Mouse (Mus musculus): ENCODE measurements around the gene Lypd4. TPM values are rescaled to one million over a fixed set of nuclear protein-coding genes. Genes with fewer than 3 reads are reported as not detected.

The Lypd4 gene
- polyA plus RNA-seq, 1 experiment from 2014 or later = not detected

DNA sequence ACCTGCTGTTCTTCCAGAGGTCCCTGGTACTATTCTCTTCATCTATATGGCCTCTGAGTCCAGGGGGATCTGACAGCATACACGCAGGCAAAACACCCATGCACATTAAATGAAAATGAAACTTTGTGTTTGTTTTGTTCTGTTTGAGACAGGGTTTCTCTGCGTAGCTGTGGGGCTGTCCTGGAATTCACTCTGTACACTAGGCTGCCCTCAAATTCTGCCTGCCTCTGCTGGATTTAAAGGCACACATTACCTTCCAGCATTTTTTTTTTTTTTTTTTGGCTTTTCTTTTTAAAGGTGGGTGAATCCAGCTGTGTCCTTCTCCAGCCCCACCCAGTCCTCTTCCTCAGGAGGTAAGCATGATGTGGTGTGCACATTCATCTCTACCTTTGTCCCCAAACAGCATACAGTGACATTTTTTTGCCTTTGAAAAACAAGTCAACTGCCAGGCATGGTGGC, 22.4 kb upstream of the Lypd4 start:
- Histone ChIP-seq H3K9ac (replicated peaks; ENCODE audit: low read depth, low read length) (no peak overlapping the region), H3K4me2 (replicated peaks; ENCODE audit: low read depth, low read length) (no peak overlapping the region), H3K27me3 (ENCODE audit: control insufficient read depth, insufficient read depth, low read length) (no peaks in the 10 kb centered on the region), H3K27ac (ENCODE audit: low read length) (no peak overlapping the region), H3K36me3 (ENCODE audit: control insufficient read depth, insufficient read depth, low read length) (peaks cover 38% of the 10 kb centered on the region), H3K9me3 (ENCODE audit: control insufficient read depth, low read depth, low read length) (no peaks in the 10 kb centered on the region), H3K4me3 (ENCODE audit: low read depth, low read length) (no peak overlapping the region), H3K4me1 (ENCODE audit: control insufficient read depth, insufficient read depth, low read length) (peaks cover 3% of the 10 kb centered on the region; the same call in 1 of the 2 replicates)
- no peak for ATAC-seq (ENCODE audit: insufficient number of reproducible peaks, insufficient read depth, low FRiP score, low read depth)
- 75% methylated on average over 2 of the region's 2 CpGs for WGBS

DNA sequence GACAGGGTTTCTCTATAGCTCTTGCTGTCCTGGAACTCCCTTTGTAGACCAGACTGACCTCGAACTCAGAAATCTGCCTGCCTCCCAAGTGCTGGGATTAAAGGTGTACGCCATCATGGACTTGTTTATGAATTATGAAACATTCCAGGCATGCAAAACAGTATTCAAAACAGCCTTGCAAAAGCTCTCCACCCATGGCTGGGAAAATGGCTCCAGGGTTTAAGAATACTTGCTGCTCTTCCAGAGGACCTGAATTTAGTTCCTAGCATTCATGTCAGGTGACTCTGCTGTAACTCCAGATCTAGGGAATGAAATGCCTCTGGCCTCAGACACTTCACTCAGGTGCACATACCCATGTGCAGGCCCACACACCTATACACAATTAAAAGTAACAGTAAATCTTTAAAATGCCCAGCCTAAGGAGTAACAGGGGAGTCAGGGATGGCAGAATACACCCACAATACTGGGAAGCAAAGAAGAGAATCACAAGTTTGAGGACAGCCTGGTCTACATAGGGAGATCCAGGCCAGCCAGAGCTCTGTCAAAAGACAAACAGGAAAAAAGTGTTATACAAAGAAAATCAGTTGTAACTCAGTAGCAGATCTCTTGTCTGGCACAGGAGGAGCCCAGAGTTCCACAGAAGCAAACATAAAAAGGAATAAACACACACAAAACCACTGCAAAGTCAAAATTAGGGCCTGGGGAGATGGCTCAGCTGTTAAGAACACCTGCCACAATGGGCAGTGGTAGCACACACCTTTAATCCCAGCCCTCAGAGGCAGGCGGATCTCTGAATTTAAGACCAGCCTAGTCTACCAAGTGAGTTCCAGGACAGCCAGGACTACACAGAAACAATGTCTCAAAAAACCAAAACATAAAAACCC, 21.7 kb upstream of the Lypd4 start:
- Histone ChIP-seq H3K4me1 (ENCODE audit: control insufficient read depth, insufficient read depth, low read length) (peaks cover 9% of the 10 kb centered on the region; the same call in 1 of the 2 replicates), H3K27ac (ENCODE audit: low read length) (no peak overlapping the region), H3K4me3 (ENCODE audit: low read depth, low read length) (no peak overlapping the region), H3K4me2 (replicated peaks; ENCODE audit: low read depth, low read length) (no peak overlapping the region), H3K36me3 (ENCODE audit: control insufficient read depth, insufficient read depth, low read length) (peaks cover 43% of the 10 kb centered on the region), H3K9me3 (ENCODE audit: control insufficient read depth, low read depth, low read length) (no peaks in the 10 kb centered on the region), H3K9ac (replicated peaks; ENCODE audit: low read depth, low read length) (no peak overlapping the region), H3K27me3 (ENCODE audit: control insufficient read depth, insufficient read depth, low read length) (no peaks in the 10 kb centered on the region)
- WGBS = 69% methylated on average over 3 of the region's 3 CpGs
- ATAC-seq (ENCODE audit: insufficient number of reproducible peaks, insufficient read depth, low FRiP score, low read depth) = no peak

DNA sequence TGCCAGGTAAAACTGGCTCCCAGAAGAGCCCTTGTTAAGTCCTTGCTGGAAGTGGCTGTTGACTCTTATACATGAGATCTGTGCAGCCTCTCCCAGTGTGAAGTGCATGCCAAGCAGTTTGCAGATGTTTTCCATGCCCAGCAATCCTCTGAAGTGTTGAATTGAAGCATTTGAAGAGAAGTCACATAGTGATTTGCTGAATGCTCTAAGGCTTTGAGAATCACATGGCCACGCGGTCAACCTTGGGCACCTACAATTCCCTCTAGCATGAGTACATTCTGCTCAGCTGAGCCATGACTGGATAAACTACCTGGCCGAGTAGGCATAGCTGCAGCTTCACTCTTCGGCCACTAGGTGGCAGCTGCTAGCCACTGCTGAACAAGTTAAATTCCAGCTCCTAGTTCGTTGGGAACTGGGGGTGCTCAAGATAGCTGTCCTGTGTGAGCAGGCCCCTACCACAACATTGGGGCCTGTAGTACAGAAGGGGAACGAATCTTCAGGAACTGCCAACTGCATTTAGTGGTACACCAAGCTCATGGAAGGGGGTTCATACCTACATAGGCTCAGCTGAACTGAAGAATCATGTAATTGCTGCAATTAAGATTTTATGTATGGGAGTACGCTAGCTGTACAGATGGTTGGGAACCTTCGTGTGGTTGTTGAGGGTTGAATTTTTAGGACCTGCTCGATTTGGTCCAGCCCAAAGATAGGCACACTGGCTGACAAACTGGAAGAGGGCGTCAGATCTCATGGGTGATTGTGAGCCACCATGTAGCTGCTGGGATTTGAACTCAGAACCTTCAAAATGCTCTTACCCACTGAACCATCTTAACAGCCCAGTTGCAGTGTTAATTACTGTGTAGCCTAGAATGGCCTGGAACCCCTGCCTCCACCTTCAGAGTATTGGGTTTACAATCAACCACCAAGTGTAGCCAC, 20.8 kb upstream of the Lypd4 start:
- Histone ChIP-seq H3K27ac (ENCODE audit: low read length) (0 out of 2 replicates have a peak overlapping the region, but pooled peaks have one; percentile 15), H3K4me2 (replicated peaks; ENCODE audit: low read depth, low read length) (no peak overlapping the region), H3K9me3 (ENCODE audit: control insufficient read depth, low read depth, low read length) (no peaks in the 10 kb centered on the region), H3K4me1 (ENCODE audit: control insufficient read depth, insufficient read depth, low read length) (peaks cover 18% of the 10 kb centered on the region), H3K27me3 (ENCODE audit: control insufficient read depth, insufficient read depth, low read length) (no peaks in the 10 kb centered on the region), H3K9ac (replicated peaks; ENCODE audit: low read depth, low read length) (no peak overlapping the region), H3K36me3 (ENCODE audit: control insufficient read depth, insufficient read depth, low read length) (peaks cover 52% of the 10 kb centered on the region), H3K4me3 (ENCODE audit: low read depth, low read length) (no peak overlapping the region)
- 0 out of 2 replicates have a peak, but pooled peaks have one; percentile 39 for ATAC-seq (ENCODE audit: insufficient number of reproducible peaks, insufficient read depth, low FRiP score, low read depth)
- WGBS = 27% methylated on average over 10 of the region's 10 CpGs

DNA sequence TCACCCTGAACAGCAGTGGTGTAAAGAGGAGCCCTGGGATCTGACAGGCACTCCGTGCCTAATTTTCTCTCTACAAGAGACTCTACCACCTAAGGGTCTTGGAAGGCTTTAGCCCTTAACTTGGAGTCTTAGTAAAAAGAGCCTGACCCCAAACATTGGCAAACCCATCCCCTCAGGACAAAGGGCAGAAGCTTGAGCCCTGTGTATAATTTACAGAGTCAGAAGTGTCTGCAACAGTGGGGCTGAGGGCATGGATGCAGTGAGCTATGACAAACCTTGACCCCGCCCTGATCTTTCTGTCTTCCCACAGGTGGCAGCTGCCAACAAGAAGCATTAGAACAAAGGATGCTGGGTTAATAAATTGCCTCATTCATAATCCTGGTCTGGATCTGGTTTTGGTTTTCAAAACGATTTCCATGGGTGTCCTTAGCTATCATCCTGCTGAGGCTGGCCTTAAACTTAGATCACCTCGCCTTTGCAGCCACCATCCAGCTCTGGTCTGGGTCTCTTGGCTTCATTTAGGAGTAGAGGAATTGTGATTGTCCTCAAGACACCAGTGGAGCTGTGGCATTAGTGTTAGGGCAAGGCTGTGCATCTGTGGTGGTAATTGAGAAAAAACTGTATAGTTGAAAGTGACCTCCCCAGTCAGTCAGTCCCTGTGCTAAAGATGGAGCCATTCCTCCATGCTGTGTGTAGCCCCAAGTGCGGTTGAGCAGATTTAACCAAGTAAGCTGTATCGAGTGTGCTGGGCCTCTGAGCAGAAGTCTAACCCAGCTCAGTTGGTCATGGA, 19.9 kb upstream of the Lypd4 start:
- ATAC-seq (ENCODE audit: insufficient number of reproducible peaks, insufficient read depth, low FRiP score, low read depth) = no peak
- WGBS = 72% methylated on average over 6 of the region's 6 CpGs
- no peaks in the 10 kb centered on the region for H3K9me3 ChIP-seq (ENCODE audit: control insufficient read depth, low read depth, low read length)
- H3K4me2 ChIP-seq (replicated peaks; ENCODE audit: low read depth, low read length) = no peak overlapping the region
- no peak overlapping the region for H3K4me3 ChIP-seq (ENCODE audit: low read depth, low read length)
- no peak overlapping the region for H3K9ac ChIP-seq (replicated peaks; ENCODE audit: low read depth, low read length)
- no peaks in the 10 kb centered on the region for H3K27me3 ChIP-seq (ENCODE audit: control insufficient read depth, insufficient read depth, low read length)
- H3K4me1 ChIP-seq (ENCODE audit: control insufficient read depth, insufficient read depth, low read length) = peaks cover 20% of the 10 kb centered on the region
- peaks cover 57% of the 10 kb centered on the region for H3K36me3 ChIP-seq (ENCODE audit: control insufficient read depth, insufficient read depth, low read length)
- no peak overlapping the region for H3K27ac ChIP-seq (ENCODE audit: low read length)

DNA sequence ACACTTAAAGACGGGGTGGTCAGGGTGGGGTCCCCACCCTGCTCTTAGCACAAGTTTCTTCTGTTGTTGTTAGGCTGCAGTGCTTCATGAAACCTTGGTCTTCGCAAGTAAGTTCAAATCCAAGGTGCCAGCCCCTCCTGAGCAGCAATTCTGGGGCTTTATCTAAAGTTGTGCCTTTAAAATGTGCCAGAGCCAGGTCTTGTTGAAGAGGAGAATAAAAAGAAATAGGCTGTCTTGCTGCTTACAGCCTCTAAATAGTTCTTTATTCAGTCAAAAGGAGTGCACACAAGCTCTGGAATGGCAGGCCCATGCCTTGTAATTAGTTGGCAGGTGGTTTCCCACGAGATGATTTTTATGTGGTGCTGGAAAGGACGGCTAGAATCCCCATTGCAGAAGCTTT, 17.4 kb upstream of the Lypd4 start:
- ATAC-seq (ENCODE audit: insufficient number of reproducible peaks, insufficient read depth, low FRiP score, low read depth) = no peak
- H3K27ac ChIP-seq (ENCODE audit: low read length) = no peak overlapping the region
- H3K27me3 ChIP-seq (ENCODE audit: control insufficient read depth, insufficient read depth, low read length) = no peaks in the 10 kb centered on the region
- 0 out of 2 replicates have a peak overlapping the region, but pooled peaks have one; percentile 99 for H3K4me3 ChIP-seq (ENCODE audit: low read depth, low read length)
- 71% methylated on average over 4 of the region's 4 CpGs for WGBS
- peaks cover 20% of the 10 kb centered on the region for H3K4me1 ChIP-seq (ENCODE audit: control insufficient read depth, insufficient read depth, low read length)
- peak overlapping the region; percentile 100 for H3K9ac ChIP-seq (replicated peaks; ENCODE audit: low read depth, low read length)
- H3K36me3 ChIP-seq (ENCODE audit: control insufficient read depth, insufficient read depth, low read length) = peaks cover 57% of the 10 kb centered on the region
- peak overlapping the region; percentile 85 for H3K4me2 ChIP-seq (replicated peaks; ENCODE audit: low read depth, low read length)
- H3K9me3 ChIP-seq (ENCODE audit: control insufficient read depth, low read depth, low read length) = no peaks in the 10 kb centered on the region

DNA sequence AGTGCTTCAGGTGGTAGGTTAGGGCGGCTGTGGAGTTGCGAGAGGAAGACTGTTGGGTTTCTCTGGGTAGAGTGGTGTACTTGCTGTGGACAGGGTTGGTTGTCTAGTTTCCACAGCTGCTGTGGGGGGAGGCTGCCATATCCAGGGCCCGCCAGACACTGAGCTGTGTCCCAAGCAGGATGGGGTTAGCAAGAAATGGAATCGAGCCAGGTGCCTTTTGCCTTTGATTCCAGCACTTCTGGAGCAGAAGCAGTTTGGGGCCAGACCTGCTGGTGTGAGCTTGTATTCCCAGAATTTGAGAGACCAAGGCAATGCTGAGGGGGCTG, 16.5 kb upstream of the Lypd4 start:
- peak overlapping the region; percentile 85 for H3K4me2 ChIP-seq (replicated peaks; ENCODE audit: low read depth, low read length)
- no peaks in the 10 kb centered on the region for H3K9me3 ChIP-seq (ENCODE audit: control insufficient read depth, low read depth, low read length)
- no peaks in the 10 kb centered on the region for H3K27me3 ChIP-seq (ENCODE audit: control insufficient read depth, insufficient read depth, low read length)
- peaks cover 20% of the 10 kb centered on the region for H3K4me1 ChIP-seq (ENCODE audit: control insufficient read depth, insufficient read depth, low read length)
- H3K27ac ChIP-seq (ENCODE audit: low read length) = no peak overlapping the region
- H3K36me3 ChIP-seq (ENCODE audit: control insufficient read depth, insufficient read depth, low read length) = peaks cover 57% of the 10 kb centered on the region
- no peak for ATAC-seq (ENCODE audit: insufficient number of reproducible peaks, insufficient read depth, low FRiP score, low read depth)
- H3K4me3 ChIP-seq (ENCODE audit: low read depth, low read length) = peak overlapping the region; percentile 99
- 60% methylated on average over 4 of the region's 4 CpGs for WGBS
- peak overlapping the region; percentile 100 for H3K9ac ChIP-seq (replicated peaks; ENCODE audit: low read depth, low read length)

DNA sequence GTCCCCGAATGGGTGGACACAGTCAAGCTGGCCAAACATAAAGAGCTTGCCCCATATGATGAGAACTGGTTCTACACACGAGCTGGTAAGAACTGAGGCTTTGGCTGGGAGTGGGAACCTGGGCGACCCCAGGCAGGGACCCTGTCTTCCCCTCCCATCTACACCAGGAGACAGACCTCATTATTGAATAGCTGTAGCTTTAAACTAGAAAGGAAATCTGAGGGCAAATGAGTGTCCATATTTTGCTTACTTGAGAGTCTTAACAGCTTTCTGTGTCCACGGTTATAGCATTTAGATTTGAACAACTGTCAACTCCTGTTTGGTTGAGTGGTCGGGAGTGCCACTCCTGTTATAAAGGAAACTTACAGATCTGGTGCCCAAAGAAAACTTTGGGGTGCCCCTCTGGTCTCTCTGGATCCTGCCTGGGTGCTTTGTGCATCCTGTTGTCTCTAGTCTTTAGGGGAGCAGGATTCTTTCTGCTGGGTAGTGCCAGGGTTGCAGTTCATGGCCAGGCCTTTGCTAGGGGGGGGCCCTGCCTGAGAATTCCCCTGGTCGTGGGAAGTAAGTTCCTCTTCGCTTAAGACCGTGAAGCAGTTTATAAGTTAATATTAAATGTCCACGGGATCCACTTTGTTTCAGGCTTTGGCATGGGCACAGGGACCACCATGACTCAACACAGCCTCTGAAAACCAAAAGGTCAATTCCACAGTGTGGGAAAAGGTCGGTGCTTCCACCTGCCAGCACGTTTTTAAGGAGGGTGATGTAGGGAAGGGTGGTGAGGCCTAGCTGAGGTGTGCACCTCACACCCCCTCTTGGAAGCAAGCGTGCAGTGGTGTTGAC, 15.9 kb upstream of the Lypd4 start:
- 35% methylated on average over 12 of the region's 12 CpGs for WGBS
- Histone ChIP-seq H3K27ac (ENCODE audit: low read length) (no peak overlapping the region; the same call in 1 of the 2 replicates), H3K27me3 (ENCODE audit: control insufficient read depth, insufficient read depth, low read length) (no peaks in the 10 kb centered on the region), H3K9me3 (ENCODE audit: control insufficient read depth, low read depth, low read length) (no peaks in the 10 kb centered on the region), H3K4me1 (ENCODE audit: control insufficient read depth, insufficient read depth, low read length) (peaks cover 20% of the 10 kb centered on the region), H3K4me2 (replicated peaks; ENCODE audit: low read depth, low read length) (peak overlapping the region; percentile 85), H3K4me3 (ENCODE audit: low read depth, low read length) (peak overlapping the region; percentile 99), H3K9ac (replicated peaks; ENCODE audit: low read depth, low read length) (peak overlapping the region; percentile 100), H3K36me3 (ENCODE audit: control insufficient read depth, insufficient read depth, low read length) (peaks cover 52% of the 10 kb centered on the region)
- ATAC-seq (ENCODE audit: insufficient number of reproducible peaks, insufficient read depth, low FRiP score, low read depth) = no peak
